Mouse (Mus musculus) kidney, embryonic 16.5 days (tissue): ENCODE results near the gene Ptprj. TPM values are rescaled to one million over a fixed set of nuclear protein-coding genes. Genes with fewer than 3 reads are reported as not detected.
A peak's percentile ranks its signal among the peaks of the same experiment; 100 is the strongest.
"Not testable (repeated sequence)": the region's sequence is repeated elsewhere in the genome, so short reads cannot be mapped to it uniquely, and the experiment has no call there.

ENCODE experiments used
- ATAC-seq: fragments of 200-750 bp; cut with Nextera tagmentation; 2 replicates; pipeline ENCODE4 v1.8.0; 2017; ENCODE audit warnings: moderate TSS enrichment; ENCODE audit not compliant: low FRiP score, low TSS enrichment
- H3K27ac ChIP-seq: fragments of 300-500 bp; sonication (generic); 2 replicates; pipeline ENCODE4 v1.5.1; 2014; ENCODE audit warnings: low read length
- H3K27me3 ChIP-seq: fragments of 300-500 bp; sonication (generic); 2 replicates; pipeline ENCODE4 v1.6.1; 2014; ENCODE audit warnings: low read length, control low read depth, mixed read lengths; ENCODE audit not compliant: insufficient read depth
- H3K36me3 ChIP-seq: fragments of 300-500 bp; sonication (generic); 2 replicates; pipeline ENCODE4 v1.6.1; 2014; ENCODE audit warnings: low read length, control low read depth, mixed read lengths; ENCODE audit not compliant: insufficient read depth
- H3K4me1 ChIP-seq: fragments of 300-500 bp; sonication (generic); 2 replicates; pipeline ENCODE4 v1.6.1; 2014; ENCODE audit warnings: low read length, control low read depth, mixed read lengths; ENCODE audit not compliant: insufficient read depth
- H3K4me2 ChIP-seq: fragments of 300-500 bp; sonication (generic); replicated peaks from 2 replicates; pipeline ENCODE4 v1.6.1; 2014; ENCODE audit warnings: low read depth, low read length
- H3K4me3 ChIP-seq: fragments of 300-500 bp; sonication (generic); 2 replicates; pipeline ENCODE4 v1.5.1; 2014; ENCODE audit warnings: mild to moderate bottlenecking, low read length
- H3K9ac ChIP-seq: fragments of 300-500 bp; sonication (generic); replicated peaks from 2 replicates; pipeline ENCODE4 v1.6.1; 2014; ENCODE audit warnings: low read length
- H3K9me3 ChIP-seq: fragments of 300-500 bp; sonication (generic); 2 replicates; pipeline ENCODE4 v1.6.1; 2016; ENCODE audit warnings: low read length, control low read depth
- WGBS: fragments of 180-500 bp; shearing (Covaris S2); extraction: QIAGEN DNeasy Blood & Tissue Kit; methylation state at CpG from one replicate; pipeline ENCODE4 v1.1.7; 2014; 5-methylcytosine and 5-hydroxymethylcytosine counted together
- polyA plus RNA-seq: library from polyadenylated mRNA; unstranded; fragments of >200 nt; fragmentation: Nextera tagmentation; extraction: Ambion mirVana; gene quantifications from 2 replicates; pipeline ENCODE4 v1.2.1, GENCODE M21; 2015

Gene Ptprj
- polyA plus RNA-seq, 1 experiment from 2014 or later = 7.0 TPM

DNA sequence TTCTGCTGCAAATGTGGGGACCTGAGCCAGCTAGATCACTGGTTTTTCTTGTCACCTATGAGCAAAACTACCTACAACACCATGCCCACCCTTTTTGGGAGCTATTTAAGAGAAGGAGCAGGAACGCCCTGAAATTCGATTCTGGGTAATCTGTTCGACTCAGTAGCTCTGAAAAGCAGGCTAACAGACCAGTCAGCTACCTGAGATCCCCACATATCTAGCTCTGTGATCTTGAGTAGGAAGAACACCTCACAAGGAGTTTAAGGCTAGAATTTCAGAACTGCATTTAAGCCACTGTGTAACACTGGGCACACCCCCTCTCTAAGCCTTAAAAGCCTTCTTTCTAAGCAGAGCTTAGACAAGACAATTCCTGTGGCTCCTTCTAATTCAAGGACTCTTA, 128.1 kb downstream of the Ptprj start:
- WGBS = 60% methylated on average over 3 of the region's 3 CpGs
- Histone ChIP-seq H3K9me3 (no peaks in the 10 kb centered on the region), H3K36me3 (peaks cover 36% of the 10 kb centered on the region), H3K9ac (no peak overlapping the region), H3K27me3 (no peaks in the 10 kb centered on the region), H3K4me2 (no peak overlapping the region), H3K4me3 (no peak overlapping the region), H3K4me1 (no peaks in the 10 kb centered on the region), H3K27ac (no peak overlapping the region)
- no peak for ATAC-seq

DNA sequence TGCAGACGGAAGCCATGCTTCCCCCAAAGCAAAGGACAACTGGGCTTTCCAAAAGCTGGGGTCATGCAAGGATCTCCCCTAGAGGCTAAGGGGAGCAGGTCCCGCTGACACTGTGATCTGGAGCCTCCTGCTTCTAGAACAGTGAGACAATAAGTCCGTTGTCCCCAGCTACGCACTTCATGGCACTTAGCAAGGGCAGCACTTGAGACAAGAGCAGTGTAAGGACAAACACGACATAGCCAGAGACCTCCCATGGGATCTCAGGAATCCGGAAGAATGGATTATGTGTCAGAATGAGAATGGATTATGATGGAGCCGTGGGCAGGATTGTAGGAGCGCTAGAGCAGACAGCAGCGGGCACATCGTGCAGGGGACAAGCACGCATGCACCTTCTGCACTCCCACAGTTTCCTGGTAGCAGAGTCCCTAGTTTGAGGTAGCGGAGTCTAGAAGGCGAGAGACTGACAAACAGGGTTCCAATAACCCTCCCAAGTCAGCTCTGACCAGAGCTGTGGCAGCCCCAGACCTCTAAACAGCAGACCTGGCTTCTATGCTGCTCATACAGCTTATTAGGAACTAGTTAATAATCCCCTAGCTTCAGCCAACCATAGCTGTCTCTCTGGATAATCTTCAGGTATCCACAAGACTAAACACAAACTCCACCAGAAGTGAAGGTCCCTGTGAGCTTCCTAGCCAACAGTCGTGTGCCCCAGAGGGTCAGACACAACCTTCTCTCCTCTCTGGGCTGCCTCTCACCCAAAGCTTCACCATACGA, 131.3 kb downstream of the Ptprj start:
- no peak overlapping the region for H3K4me2 ChIP-seq
- no peak overlapping the region for H3K9ac ChIP-seq
- H3K36me3 ChIP-seq = peaks cover 26% of the 10 kb centered on the region
- H3K4me1 ChIP-seq = no peaks in the 10 kb centered on the region
- no peaks in the 10 kb centered on the region for H3K9me3 ChIP-seq
- H3K27me3 ChIP-seq = no peaks in the 10 kb centered on the region
- peak; percentile 81 for ATAC-seq
- H3K27ac ChIP-seq = 0 out of 2 replicates have a peak overlapping the region, but pooled peaks have one; percentile 17
- WGBS = 77% methylated on average over 15 of the region's 15 CpGs
- no peak overlapping the region for H3K4me3 ChIP-seq

DNA sequence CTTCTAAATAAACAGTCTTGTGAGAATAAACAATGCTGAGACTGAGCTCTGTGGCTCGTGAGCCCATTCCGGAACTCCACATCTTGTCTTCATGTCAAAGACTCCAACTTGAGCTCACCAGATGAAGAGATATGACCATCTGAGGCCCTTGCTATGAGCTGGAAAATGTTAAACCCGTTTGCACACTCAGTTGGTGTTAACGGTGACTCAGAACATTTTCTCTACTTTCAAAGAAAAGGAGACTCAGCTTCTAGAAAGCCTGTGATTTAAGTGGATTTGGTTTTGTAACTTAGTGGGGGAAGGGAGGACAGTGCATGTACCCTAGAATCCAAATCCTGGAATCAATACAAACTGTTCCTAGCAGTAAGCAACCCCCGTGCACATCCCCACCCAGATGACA, 136.6 kb downstream of the Ptprj start:
- no peak overlapping the region for H3K27ac ChIP-seq
- 0 out of 2 replicates have a peak, but pooled peaks cover 5% of the 10 kb centered on the region for H3K36me3 ChIP-seq
- no peaks in the 10 kb centered on the region for H3K4me1 ChIP-seq
- no peaks in the 10 kb centered on the region for H3K9me3 ChIP-seq
- ATAC-seq = no peak
- no peak overlapping the region for H3K9ac ChIP-seq
- H3K4me3 ChIP-seq = no peak overlapping the region
- no peak overlapping the region for H3K4me2 ChIP-seq
- no peaks in the 10 kb centered on the region for H3K27me3 ChIP-seq
- WGBS = 80% methylated on average over 5 of the region's 5 CpGs

DNA sequence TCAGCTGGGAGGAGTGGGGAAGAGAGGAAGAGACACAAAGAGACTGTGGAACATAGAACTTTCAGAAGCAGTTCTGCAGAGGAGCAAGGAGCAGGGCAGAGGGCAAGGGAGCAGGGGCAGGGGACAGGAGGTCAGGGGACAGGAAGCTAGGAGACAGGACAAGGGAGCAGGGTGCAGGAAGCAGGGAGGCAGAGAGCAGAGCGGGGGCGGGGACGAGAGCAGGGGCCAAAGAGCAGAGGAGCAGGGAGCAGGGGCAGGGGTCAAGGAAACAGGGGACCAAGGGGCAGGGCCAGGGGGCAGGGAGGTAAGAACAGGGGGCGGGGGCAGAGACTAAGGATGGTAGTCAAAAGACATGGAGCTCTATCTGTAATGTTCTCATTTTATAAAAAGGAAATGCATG, 138.6 kb downstream of the Ptprj start:
- not testable (repeated sequence) for H3K36me3 ChIP-seq, H3K27ac ChIP-seq, H3K27me3 ChIP-seq, H3K4me3 ChIP-seq, H3K4me1 ChIP-seq, H3K4me2 ChIP-seq, H3K9me3 ChIP-seq, ATAC-seq, H3K9ac ChIP-seq
- WGBS = 33% methylated on average over 4 of the region's 4 CpGs

DNA sequence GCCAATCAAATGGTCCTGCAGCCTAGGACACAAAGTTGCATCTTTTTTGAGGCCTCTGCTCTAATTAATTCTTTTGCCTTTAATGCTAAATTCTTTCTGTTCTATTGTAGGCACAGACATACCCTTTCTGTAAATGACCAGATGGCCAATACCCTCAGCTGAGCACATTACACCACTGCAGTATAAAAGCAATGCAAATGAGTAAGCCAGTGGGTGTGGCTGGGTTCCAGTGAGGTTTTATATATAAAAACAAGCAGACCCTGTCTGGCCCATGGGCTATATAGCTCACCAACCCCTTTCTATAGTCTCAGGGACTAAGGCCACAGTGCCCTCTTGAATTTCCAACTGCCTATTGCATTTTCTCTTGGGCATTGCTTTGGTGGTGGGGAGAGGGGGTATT, 140.3 kb downstream of the Ptprj start:
- not testable (repeated sequence) for H3K9me3 ChIP-seq, H3K4me3 ChIP-seq, ATAC-seq, H3K36me3 ChIP-seq, H3K9ac ChIP-seq, H3K27ac ChIP-seq, H3K4me1 ChIP-seq, H3K4me2 ChIP-seq, H3K27me3 ChIP-seq

DNA sequence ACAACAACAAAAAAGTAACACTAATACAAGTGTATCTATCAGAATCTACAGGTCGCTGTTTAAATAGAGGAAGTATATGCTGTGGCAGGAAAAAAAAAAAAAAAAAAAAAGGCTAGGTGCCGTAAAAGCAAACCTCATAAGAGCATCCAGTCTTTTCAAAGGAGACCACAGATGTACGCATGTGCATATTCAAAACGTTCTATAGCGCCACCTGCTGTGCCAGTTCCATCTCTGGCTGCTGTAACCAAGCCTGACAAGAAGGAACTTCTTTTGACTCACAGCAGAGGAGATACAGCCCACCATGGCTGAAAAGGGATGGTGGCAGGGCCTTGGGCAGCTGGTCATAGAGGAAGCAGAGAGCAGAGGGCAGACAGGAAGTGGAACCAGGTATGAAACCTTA, 143.0 kb downstream of the Ptprj start:
- H3K4me2 ChIP-seq, H3K4me3 ChIP-seq, ATAC-seq, H3K9ac ChIP-seq, H3K4me1 ChIP-seq, H3K36me3 ChIP-seq, H3K9me3 ChIP-seq, H3K27ac ChIP-seq, H3K27me3 ChIP-seq: not testable (repeated sequence)
- 100% methylated on average over 1 of the region's 5 CpGs for WGBS

DNA sequence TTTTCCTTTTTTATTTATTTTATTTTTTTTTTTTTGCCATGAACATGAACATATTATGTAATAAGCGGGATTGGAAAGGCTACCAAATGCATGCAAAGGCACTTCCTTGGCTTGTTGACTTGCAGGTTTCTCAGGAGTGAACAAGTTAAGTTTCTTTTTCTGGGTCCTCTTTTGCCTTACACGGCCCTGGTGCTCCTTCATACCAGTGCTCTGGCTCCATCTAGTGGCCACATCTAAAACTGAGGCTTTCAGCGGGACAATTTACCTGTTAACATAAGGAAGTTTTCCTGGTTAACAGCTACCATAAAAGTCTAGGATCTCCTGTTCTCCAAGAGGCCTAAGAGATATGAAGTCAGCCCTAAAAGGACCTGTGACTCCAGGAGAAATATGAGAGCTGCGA, 150.7 kb downstream of the Ptprj start:
- H3K4me1 ChIP-seq, H3K9me3 ChIP-seq, H3K27me3 ChIP-seq, H3K9ac ChIP-seq, H3K27ac ChIP-seq, H3K4me2 ChIP-seq, H3K4me3 ChIP-seq, H3K36me3 ChIP-seq: not testable (repeated sequence)
- ATAC-seq = peak; percentile 51; the same call in 1 of the 2 replicates
- no CpG with 5 or more reads among the region's 4 CpGs for WGBS

DNA sequence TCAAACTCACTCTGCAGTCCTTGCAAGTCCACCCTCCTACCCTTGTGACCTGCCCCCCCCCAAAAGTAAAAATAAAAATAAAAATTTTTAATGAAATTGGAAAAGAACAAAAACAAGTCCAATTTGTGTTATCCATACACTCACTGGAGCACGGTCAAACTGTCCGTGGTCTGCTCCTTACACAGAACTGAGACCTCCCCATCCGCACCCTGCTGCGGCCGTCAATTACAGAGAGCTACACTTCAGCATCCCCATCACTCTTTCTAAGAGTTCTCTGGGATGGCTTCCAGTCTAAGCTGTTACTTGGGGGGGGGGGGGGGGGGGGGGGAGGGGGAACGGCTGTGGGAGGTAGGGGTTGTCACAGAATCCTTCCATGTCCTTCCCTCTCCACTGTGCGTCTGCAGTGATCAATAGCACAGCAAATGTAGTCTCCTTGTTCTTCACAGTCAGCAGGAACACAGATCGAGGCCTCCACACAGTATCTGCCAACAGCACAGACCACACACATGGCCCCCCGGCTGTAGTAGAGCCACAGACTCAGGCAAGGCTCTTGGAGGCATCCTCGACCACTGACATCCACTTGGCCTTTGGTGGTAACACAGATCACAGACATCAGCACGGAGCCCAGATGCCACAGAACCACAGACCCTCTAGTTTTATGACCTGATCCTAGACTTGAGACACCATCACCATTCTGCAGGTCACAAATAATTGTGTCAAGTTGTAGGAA, 151.3 kb downstream of the Ptprj start:
- not testable (repeated sequence) for H3K4me1 ChIP-seq, H3K27me3 ChIP-seq, H3K9me3 ChIP-seq, H3K27ac ChIP-seq, H3K9ac ChIP-seq, H3K4me3 ChIP-seq, ATAC-seq, H3K36me3 ChIP-seq, H3K4me2 ChIP-seq
- no CpG with 5 or more reads among the region's 11 CpGs for WGBS

DNA sequence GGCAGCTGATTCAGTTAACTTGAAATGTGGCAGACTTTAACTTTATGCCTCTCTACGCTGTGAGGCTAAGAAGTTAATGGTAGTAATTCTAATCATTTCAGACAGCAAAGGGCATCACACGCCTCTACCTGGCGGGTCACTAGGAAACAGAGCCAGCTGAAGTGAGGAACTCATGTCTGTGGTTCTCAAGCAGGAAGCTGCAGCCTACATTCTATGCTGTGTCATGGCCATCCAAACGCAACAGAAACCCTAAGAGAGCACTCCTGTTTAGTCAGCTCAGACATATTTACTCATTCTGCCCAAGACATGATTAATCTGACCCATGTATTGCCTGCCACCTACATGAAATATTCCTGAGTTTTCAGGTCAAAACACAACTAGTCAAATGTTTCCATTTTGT, 155.5 kb downstream of the Ptprj start:
- H3K9ac ChIP-seq, H3K9me3 ChIP-seq, ATAC-seq, H3K4me3 ChIP-seq, H3K36me3 ChIP-seq, H3K27ac ChIP-seq, H3K4me2 ChIP-seq, H3K27me3 ChIP-seq, H3K4me1 ChIP-seq: not testable (repeated sequence)
- no CpG with 5 or more reads among the region's 4 CpGs for WGBS

DNA sequence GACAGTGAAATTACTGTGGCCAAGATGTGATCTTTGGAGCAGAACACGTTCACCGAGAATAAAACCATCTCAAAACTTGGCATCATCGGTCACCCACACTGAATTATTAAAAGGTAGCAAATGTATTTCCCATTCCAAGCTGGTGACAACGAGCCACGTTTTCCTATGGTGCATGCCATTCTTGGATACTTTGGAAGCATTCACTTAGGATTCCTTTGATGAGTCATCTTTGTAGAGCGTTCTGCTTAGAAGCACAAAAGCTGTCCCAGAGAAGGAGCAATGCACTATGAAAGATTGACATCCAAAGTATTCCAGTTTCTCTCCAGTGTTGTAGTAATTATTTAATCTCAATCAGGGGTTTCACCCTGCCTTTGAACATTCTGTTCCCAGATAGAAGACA, 158.2 kb downstream of the Ptprj start:
- not testable (repeated sequence) for H3K36me3 ChIP-seq, H3K4me1 ChIP-seq, H3K4me3 ChIP-seq, H3K9ac ChIP-seq, H3K27ac ChIP-seq, H3K9me3 ChIP-seq, H3K4me2 ChIP-seq, H3K27me3 ChIP-seq, ATAC-seq
- 90% methylated on average over 6 of the region's 6 CpGs for WGBS
